Mouse (Mus musculus): Measurements from ENCODE around the gene Fam222b.
"Not testable (repeated sequence)": the region's sequence is repeated elsewhere in the genome, so short reads cannot be mapped to it uniquely, and the experiment has no call there.

Fam222b gene

DNA sequence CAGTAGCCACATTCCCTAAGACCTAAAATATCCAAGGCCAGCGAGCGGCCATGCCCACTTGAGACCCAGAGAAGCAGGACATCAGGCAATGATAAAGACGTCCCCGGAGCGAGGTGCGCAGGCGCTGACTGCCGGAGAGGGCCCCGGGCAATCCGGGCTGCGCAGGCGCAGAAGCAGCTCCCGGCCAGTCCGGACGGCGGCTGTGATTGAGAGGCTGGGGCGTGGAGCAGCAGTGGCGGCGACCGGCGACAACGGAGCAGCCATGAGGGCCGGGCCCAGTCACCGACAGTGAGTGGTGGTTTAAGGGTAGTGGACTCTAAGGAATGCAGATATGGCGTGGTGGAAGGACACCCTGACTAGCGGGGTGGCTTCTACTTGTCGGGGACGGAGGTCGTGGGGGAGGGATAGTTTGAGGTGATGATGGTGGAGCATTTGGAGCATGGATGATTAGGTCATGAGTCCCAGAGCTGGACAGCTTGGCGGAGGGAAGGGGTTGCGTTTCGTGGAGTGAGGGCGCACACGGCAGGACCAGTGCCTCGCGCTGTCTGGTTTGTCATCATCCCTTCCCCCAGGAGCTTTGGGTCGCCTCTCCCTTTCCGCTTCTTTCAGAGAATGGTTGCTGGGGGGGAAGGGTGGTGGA, at the start of gene Fam222b:
Gene Fam222b (plus strand): TSS at position 157 of the 640 bp plus-strand sequence.
- peak; percentile 96 to 97 for DNase-seq

- peak; percentile 77 to 89 for DNase-seq
Observed at GRCm38 (mm10) chr11:78044758-78045251, 49.7 kb upstream of the Fam222b start.

GRCm38 (mm10) chr11:78048637-78049036, 45.8 kb upstream of the Fam222b start:
- DNase-seq: not testable (repeated sequence)

- no peak for DNase-seq
Observed at GRCm38 (mm10) chr11:78053078-78053477, 41.4 kb upstream of the Fam222b start.

DNA sequence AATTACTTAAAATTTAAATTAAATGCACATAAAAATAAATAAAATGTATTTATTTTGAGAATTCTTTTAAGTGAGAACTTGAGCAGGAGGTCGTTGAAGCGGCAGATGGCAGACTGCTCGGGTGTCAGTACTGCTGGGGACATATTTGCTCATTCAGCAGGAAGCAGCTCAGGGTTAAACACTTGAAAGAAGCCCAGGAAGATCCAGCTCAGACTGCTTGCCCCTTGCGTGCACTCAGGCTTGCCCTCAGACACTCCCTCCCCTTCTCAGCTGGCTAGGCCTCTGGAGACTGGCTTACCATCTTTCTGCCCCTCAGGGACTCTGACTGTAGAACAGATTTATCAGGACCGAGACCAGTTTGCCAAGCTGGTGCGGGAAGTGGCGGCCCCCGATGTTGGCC, 37.5 kb upstream of the Fam222b start:
- no peak for DNase-seq

GRCm38 (mm10) chr11:78059833-78060757, 34.4 kb upstream of the Fam222b start:
- DNase-seq: peak; percentile 81 to 82

DNA sequence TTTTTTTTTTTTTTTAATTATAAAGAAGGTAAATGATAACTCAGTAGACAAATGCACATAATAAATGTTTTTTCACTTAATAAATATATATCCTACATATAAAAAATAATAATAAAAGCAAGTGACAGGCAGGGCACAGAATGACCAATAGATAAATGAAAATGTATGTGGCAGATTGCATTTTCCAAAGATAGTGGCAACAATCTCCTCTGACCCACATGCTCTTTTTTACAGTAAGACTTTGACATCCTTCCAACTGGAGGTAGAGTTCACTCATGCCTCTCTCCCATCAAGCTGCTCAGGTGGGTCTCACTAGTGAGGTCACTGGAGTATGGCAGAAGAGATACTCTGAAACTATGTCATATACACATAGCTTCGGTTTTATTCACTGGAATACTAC, 31.9 kb upstream of the Fam222b start:
- DNase-seq: no peak

- no peak for DNase-seq
Observed at GRCm38 (mm10) chr11:78065906-78066305, 28.6 kb upstream of the Fam222b start.

DNA sequence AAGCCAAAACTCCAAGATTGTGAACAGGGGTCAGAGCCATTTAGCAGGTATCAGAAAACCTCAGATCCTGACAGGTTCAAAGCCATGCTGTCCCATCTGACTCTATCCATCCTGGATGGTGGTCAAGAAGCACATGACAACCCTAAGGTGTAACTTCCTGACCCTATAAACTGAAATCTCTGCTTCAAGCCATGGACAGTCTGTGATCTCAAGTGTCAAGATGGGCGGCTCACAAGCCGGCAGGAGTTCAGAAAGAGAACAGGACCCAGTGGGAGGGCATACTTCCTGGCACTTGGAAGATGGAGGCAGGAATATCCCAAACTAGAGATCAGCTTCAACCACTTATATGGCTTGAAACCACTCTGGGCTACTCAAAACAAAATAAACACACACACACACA, 27.8 kb upstream of the Fam222b start:
- no peak for DNase-seq

DNA sequence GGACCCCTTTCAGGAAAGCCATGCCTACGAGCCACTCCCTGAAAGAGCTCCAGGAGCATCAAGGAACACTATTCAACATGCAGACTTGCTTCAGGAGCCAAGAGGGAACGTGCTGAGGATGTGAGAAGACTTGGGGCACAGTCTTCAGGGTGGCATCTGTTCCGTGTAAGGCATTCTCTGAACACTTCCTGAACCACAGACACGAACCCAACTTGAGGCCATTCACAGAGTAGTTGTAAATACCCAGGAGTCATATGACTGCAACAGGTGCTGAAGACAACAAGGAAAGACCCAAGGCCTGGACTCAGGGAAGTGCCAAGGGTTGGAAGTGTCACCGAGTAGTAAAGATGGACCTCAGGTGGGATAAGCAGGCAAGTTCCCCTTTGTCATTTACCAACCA, 26.9 kb upstream of the Fam222b start:
- no peak for DNase-seq

GRCm38 (mm10) chr11:78069130-78069529, 25.3 kb upstream of the Fam222b start:
- DNase-seq: no peak

DNA sequence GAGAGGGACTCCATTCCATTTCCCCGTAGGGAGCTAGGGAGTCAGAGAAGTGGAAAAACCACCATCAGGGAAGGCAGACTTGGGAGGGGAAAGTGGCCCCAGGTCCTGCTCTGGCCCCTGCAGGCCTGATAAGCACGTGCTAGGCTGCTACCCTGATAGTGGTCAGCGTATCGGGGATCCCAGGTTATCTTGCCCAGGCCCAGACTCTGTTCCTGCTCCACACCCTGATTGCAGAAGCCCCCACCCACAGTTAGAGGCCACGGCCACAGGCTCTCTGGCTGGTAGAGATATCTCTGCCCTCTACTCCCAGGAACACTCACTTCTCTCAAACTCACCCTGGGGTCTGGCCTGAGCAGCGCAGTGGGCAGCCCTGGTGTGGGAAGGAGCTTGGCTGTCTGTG, 24.8 kb upstream of the Fam222b start:
- no peak for DNase-seq

DNA sequence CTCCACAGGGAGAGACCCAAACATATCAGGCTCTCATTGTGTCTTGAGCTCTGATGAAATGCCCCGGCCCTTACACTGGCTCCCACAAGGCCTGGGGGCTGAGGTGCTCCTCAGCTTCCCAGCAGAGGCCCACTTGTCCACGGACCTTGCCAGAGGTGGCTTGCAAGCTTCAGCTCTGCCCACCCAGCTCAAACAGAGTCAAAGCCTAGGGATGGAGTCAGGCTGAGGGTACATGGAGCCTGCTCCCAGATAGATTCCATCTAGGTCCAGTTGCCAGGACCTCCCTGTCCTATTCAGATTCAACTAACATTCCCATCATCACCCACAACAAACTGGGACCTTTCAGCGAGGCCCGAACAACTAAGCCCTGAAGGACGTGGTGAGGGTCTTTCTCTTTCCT, 22.5 kb upstream of the Fam222b start:
- DNase-seq: no peak

- DNase-seq: no peak
Observed at GRCm38 (mm10) chr11:78072425-78073130, 21.9 kb upstream of the Fam222b start.

- no peak for DNase-seq
Observed at GRCm38 (mm10) chr11:78073577-78074276, 20.7 kb upstream of the Fam222b start.

DNA sequence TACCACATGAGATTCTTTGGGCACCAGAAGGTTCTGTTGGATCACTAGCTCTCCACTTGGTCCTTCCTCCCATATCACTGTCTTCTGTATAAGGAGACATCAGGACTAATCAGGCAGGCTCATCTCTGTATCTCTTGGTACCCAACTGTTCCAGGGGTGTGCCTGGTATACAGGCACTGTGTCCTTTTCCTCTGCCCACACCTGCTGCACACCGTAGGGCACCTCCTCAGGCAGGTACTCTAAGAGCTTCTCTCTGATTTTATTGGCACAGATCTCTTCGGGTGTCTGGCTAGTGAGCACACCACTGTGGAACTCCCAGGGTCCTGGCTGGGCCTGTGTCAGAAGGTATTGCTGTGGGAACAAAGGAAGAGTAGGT, 20.2 kb upstream of the Fam222b start:
- DNase-seq: no peak

DNA sequence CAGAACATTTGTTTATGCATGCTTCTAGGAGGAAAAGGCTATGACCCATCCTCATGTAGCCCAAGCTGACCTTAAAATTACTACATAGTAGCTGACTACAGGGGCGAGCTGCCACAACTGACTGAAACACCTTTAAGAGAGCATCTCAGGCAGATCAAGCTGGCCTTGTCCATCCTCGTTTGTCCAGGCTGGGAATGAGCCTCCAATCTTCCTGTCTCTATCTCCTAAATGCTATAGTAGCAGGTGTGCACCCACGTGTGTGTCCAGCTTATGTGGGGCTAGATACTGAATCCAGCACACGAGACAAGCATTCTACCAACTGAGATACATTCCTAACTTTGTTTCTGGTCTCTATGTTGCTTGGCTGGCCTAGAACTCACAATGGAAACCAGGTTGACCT, 19.8 kb upstream of the Fam222b start:
- DNase-seq: no peak

DNA sequence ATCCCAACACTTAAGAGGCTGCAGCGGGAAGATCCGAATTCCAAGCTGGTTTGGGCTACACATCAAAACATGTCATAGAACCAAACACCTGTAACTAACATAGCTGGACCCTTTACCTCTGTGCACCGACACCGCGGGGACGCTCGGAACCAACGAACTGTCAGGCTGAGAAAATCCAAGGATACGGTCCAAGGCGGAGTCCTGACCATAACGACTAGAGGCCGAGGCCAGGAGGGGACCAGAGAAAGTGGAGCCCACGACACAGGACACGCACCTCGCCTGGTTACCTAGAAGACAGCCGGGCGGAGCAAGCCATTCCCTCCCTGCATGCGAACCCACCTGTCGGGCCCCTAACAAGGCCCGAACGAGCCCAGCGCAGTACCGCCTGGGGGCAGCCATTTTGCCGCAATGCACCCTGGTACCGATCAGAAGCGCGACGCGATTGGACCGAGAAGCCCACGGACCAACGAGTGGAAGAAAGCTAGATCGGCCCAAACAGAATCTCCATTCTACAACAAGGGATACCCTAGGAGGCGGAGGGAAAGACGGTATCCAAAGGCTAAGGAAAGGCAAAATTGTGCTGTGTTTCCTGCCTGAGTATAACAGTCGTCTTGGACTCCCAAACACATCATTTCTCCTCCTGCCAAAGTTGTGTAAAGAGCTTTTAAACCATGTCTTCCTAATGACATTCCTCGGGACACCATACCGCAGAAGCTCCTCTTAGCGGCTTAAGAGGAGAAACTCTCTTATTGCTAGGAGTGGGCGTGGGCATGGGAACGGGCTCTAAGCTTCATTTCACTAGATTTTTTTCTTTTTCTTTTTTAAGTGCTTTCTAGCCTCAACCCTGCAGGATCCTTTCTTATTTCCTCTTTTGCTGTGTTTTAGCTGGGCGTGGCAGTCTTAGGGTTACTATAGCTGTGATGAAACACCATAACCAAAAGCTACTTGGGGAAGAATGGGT, 14.2 kb upstream of the Fam222b start, which contains the start of gene Eral1:
Gene Eral1 (minus strand): TSS at position 423 of the 961 bp plus-strand sequence.
- DNase-seq: peak; percentile 84 to 85

DNA sequence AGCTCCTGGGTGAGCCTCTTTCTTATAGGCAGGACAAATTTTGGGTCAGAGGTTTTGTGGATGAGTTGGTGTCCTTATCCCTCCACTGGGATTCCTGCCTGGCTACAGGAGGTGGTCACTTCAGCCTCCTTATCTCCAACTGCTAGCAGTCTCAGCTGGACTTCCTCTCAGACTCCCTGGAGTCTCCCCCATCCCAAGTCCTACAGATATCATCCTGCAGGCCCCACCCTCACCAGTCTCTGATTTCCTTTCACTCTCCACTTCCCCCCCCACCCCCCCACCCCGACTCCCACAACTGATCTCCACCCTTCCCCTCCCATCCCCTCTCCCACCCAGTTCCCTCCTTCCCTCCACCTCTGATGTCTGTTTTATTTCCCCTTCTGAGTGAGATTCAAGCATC, 10.9 kb upstream of the Fam222b start:
- DNase-seq: no peak

GRCm38 (mm10) chr11:78086925-78087479, 7.5 kb upstream of the Fam222b start:
- no peak for DNase-seq

DNA sequence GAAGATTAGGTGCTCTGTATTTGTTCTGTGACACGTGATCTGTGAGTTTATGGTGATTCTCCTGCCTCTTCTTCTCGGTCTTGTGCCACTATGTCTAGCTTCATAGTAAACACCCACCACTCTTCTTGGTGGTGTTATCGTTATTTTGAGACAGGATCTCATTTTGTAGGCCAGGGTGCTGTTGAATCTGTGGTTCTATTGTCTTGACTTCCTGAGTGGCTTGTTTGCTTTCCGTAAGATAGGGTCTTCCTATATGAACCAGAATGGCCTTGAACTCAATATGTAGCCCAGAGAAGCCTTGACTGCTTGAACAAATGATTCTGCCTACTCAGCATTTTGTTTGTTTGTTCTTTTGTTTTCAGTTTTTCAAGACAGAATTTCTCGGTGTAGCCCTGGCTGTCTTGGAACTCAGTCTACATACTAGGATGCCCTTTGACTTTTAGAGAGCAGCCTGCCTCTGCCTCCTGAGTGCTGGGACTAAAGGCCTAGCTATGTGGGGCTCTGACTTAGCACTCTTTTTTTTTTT, 6.6 kb upstream of the Fam222b start:
- DNase-seq: no peak

All from lung, postnatal 4 days (tissue).